Mouse (Mus musculus): ENCODE results near the gene Oaz1. TPM values are rescaled to one million over a fixed set of nuclear protein-coding genes. Genes with fewer than 3 reads are reported as not detected.

Gene Oaz1
- polyA plus RNA-seq, 1 experiment from 2014 or later: 1,272 TPM

DNA sequence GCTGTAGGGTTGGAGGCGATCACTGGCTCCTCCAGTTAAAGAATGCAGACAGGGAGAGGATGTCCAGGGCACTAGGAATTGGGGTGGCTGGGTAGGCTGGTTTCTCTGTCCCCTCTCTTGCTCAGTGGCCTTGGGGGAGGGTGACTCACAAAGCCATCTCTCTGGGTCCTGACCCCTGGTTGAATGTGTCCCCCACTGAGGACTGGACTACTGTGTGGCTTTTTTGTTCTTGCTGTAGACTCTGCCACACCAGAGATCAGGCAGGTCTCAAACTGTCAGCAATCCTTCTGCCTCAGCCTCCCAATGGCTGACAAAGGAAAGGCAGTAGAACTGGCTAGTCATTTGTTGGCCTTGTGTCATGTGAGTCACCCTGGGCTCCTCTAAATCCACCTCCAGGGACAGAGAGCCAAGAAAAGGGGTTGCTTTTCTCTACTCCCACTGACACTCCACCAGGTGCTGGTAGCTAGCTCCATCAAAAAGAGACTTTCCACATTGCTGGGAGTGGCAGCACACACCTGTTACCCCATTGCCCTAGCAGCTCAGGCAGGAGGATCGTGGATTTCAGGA is 12.0 kb downstream of the Oaz1 start:
- peaks cover 27% of the 10 kb centered on the region for H3K27me3 ChIP-seq (replicated peaks; ENCODE audit: control insufficient read depth, insufficient read depth, low read length)
- H3K27ac ChIP-seq (ENCODE audit: low read depth, low read length): no peak overlapping the region
- no peak overlapping the region for H3K4me3 ChIP-seq (ENCODE audit: low read length)
- H3K9ac ChIP-seq (ENCODE audit: low read depth, low read length): no peak overlapping the region
- no peak overlapping the region for H3K4me2 ChIP-seq (ENCODE audit: low read length)
- peaks cover 8% of the 10 kb centered on the region; the same call in 1 of the 2 replicates for H3K36me3 ChIP-seq (ENCODE audit: control insufficient read depth, insufficient read depth, low read length)
- H3K4me1 ChIP-seq (ENCODE audit: control insufficient read depth, insufficient read depth, low read depth, low read length): peaks cover 6% of the 10 kb centered on the region
- H3K9me3 ChIP-seq (ENCODE audit: control insufficient read depth, low read length): 0 out of 2 replicates have a peak, but pooled peaks cover 4% of the 10 kb centered on the region
- ATAC-seq: no peak
- WGBS: 70% methylated on average over 2 of the region's 2 CpGs

DNA sequence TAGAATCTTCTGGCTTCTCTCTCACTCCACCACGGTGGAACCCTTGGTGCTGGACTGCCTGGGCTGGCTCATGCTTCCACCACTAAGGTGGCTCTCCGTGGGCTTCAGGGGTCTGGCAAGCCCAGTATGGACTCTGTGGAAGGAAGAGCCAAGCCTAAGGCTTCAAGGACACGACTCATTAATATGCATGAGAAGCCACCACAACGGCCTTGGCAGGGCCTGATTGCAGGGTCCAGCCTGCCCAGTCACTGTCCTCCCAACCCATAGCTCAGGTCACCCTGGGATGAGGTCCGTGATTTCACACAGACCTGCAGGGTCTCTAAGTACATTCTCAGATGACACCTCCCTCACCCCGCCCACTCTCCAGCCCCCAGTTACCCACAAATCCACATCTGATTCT is 13.4 kb downstream of the Oaz1 start:
- Histone ChIP-seq H3K36me3 (ENCODE audit: control insufficient read depth, insufficient read depth, low read length) (peaks cover 3% of the 10 kb centered on the region; the same call in 1 of the 2 replicates), H3K4me3 (ENCODE audit: low read length) (no peak overlapping the region), H3K4me2 (ENCODE audit: low read length) (no peak overlapping the region), H3K9me3 (ENCODE audit: control insufficient read depth, low read length) (0 out of 2 replicates have a peak, but pooled peaks cover under 1% of the 10 kb centered on the region), H3K4me1 (ENCODE audit: control insufficient read depth, insufficient read depth, low read depth, low read length) (peaks cover 13% of the 10 kb centered on the region), H3K27ac (ENCODE audit: low read depth, low read length) (no peak overlapping the region), H3K9ac (ENCODE audit: low read depth, low read length) (no peak overlapping the region), H3K27me3 (replicated peaks; ENCODE audit: control insufficient read depth, insufficient read depth, low read length) (peaks cover 18% of the 10 kb centered on the region)
- ATAC-seq: no peak
- WGBS: 51% methylated on average over 6 of the region's 6 CpGs

DNA sequence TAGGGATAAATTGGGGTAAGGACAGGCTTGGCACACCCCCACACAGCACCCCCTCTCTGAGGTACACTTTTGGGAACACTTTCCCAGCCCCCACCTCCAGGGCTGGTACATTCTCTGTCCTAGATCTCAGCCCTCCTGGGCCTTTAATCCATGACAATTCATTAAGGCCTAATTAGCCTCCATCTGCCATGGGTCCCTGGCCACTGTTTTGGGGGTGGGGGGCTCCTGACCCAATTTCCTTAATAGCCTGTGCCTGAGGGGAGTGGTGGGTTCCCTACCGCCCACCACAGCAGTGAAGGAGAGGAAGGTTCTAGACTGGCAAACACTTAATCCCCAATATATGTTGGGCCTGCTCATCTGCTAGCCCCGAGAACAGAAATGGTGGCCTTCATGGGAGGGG is 15.2 kb downstream of the Oaz1 start:
- H3K27me3 ChIP-seq (replicated peaks; ENCODE audit: control insufficient read depth, insufficient read depth, low read length): peaks cover 15% of the 10 kb centered on the region
- no peak overlapping the region for H3K27ac ChIP-seq (ENCODE audit: low read depth, low read length)
- H3K36me3 ChIP-seq (ENCODE audit: control insufficient read depth, insufficient read depth, low read length): no peaks in the 10 kb centered on the region
- H3K4me2 ChIP-seq (ENCODE audit: low read length): no peak overlapping the region
- H3K9me3 ChIP-seq (ENCODE audit: control insufficient read depth, low read length): no peaks in the 10 kb centered on the region
- no peak overlapping the region for H3K4me3 ChIP-seq (ENCODE audit: low read length)
- WGBS: 64% methylated on average over 2 of the region's 2 CpGs
- no peak overlapping the region for H3K9ac ChIP-seq (ENCODE audit: low read depth, low read length)
- ATAC-seq: no peak
- H3K4me1 ChIP-seq (ENCODE audit: control insufficient read depth, insufficient read depth, low read depth, low read length): peaks cover 13% of the 10 kb centered on the region

DNA sequence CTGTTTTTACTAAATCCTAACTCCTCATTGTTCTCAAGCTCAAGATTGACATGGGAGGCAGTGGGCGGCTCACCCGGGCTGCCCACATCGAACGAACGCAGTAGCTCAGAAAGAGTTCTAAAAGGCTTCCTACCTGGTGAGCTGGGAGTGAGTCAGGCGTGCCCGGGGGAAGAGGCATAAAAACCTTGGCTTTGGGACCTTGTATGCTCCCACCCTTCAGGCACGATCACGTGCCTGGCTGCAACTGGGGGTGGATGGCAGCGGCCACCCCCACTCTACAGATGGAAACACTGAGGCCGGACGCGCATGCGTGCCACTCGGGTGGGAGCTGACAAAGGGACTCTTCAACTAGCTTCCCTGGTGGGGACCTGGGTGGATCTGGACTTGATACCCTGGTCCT is 15.9 kb downstream of the Oaz1 start:
- Histone ChIP-seq H3K4me2 (ENCODE audit: low read length) (no peak overlapping the region; the same call in 1 of the 2 replicates), H3K27ac (ENCODE audit: low read depth, low read length) (no peak overlapping the region), H3K9ac (ENCODE audit: low read depth, low read length) (no peak overlapping the region), H3K4me3 (ENCODE audit: low read length) (no peak overlapping the region), H3K4me1 (ENCODE audit: control insufficient read depth, insufficient read depth, low read depth, low read length) (peaks cover 13% of the 10 kb centered on the region), H3K9me3 (ENCODE audit: control insufficient read depth, low read length) (no peaks in the 10 kb centered on the region), H3K36me3 (ENCODE audit: control insufficient read depth, insufficient read depth, low read length) (no peaks in the 10 kb centered on the region), H3K27me3 (replicated peaks; ENCODE audit: control insufficient read depth, insufficient read depth, low read length) (peaks cover 15% of the 10 kb centered on the region)
- 79% methylated on average over 15 of the region's 15 CpGs for WGBS
- ATAC-seq: no peak

DNA sequence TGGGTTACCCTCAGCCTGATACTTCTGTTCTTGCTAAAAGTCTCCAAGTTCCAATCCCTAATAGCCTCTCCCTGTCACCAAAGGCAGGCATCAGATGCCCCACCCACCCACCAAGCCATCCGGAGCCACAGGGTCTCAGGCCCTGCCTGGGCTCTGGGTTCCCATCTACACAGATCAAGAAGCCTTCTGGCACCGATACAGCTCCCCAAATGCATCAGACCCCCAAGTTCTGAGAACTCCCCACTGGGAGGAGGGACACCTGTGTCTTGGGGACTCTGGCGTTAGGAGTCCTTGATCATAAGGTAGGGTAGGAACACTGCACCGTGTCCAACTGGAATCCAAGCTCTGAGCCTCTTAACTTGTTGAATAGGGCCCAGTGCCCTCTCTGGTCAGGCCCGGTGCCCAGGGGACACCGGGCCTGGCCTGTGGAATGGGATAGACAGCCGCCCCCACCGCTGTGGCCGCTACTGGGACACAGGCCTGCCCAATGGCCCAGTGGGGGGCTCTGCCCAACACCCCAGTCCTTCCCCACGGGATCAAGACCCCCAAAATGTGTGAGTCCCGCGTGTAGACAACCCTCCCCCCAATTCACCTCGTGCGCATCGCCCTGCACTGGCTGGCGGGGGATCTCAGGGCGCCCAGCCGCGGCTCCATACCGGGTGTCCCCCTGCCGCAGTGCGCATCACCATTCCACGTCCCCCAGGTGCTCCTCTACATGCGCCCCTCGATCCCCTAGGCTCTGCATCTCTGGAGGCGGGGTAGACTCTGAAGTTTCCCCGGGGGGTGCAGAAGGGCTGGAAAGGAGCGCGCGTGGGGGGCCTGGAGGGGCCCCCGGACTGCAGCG is 16.9 kb downstream of the Oaz1 start:
- Histone ChIP-seq H3K4me1 (ENCODE audit: control insufficient read depth, insufficient read depth, low read depth, low read length) (peaks cover 13% of the 10 kb centered on the region), H3K36me3 (ENCODE audit: control insufficient read depth, insufficient read depth, low read length) (no peaks in the 10 kb centered on the region), H3K27me3 (replicated peaks; ENCODE audit: control insufficient read depth, insufficient read depth, low read length) (peaks cover 15% of the 10 kb centered on the region), H3K27ac (ENCODE audit: low read depth, low read length) (no peak overlapping the region; the same call in 1 of the 2 replicates), H3K4me3 (ENCODE audit: low read length) (peak overlapping the region; percentile 68), H3K4me2 (ENCODE audit: low read length) (peak overlapping the region; percentile 84), H3K9me3 (ENCODE audit: control insufficient read depth, low read length) (no peaks in the 10 kb centered on the region), H3K9ac (ENCODE audit: low read depth, low read length) (peak overlapping the region; percentile 74)
- peak; percentile 40 for ATAC-seq
- 8% methylated on average over 32 of the region's 32 CpGs for WGBS

DNA sequence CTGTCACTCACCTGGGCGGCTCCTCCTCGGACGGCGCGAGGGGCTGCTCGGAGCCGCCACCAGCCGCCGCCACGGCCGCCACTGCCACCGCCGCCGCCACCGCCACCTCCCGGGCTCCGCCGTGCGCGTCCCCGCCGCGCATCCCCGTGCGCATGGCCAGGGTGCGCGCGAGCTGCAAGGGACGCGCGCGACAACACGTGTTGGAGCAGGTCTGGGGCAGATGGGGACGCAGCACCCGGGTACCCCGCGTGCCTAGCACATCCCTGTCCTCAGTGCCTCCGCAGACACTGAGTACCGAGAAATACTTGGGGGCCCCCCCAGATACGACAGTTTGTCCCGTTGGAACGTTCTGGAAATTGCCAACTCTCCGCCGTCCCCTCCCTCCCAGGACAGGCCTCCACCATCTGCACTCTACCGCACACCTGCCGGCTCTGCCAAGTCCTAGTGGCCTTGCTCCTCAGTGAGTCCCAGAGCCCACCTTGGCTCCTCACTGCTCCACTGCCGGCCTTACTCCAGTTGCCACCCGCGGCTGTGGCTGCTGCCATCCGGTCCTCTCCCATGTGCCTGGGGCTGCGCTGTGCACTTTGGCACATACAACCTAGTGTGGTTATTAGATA is 17.6 kb downstream of the Oaz1 start, which contains the start of gene Lingo3:
Lingo3 (minus strand) TSS at position 109 of the 617 bp plus-strand sequence.
- ATAC-seq: peak; percentile 56
- Histone ChIP-seq H3K4me3 (ENCODE audit: low read length) (peak within 1 kb of the TSS; percentile 68), H3K9me3 (ENCODE audit: control insufficient read depth, low read length) (no peaks in the 10 kb centered on the region), H3K9ac (ENCODE audit: low read depth, low read length) (peak within 1 kb of the TSS; percentile 74), H3K27me3 (replicated peaks; ENCODE audit: control insufficient read depth, insufficient read depth, low read length) (peaks cover 15% of the 10 kb centered on the region), H3K4me2 (ENCODE audit: low read length) (peak within 1 kb of the TSS; percentile 84), H3K27ac (ENCODE audit: low read depth, low read length) (no peak within 1 kb of the TSS; the same call in 1 of the 2 replicates), H3K36me3 (ENCODE audit: control insufficient read depth, insufficient read depth, low read length) (no peaks in the 10 kb centered on the region), H3K4me1 (ENCODE audit: control insufficient read depth, insufficient read depth, low read depth, low read length) (peaks cover 13% of the 10 kb centered on the region)
- WGBS: 4% methylated on average over 30 of the region's 51 CpGs

DNA sequence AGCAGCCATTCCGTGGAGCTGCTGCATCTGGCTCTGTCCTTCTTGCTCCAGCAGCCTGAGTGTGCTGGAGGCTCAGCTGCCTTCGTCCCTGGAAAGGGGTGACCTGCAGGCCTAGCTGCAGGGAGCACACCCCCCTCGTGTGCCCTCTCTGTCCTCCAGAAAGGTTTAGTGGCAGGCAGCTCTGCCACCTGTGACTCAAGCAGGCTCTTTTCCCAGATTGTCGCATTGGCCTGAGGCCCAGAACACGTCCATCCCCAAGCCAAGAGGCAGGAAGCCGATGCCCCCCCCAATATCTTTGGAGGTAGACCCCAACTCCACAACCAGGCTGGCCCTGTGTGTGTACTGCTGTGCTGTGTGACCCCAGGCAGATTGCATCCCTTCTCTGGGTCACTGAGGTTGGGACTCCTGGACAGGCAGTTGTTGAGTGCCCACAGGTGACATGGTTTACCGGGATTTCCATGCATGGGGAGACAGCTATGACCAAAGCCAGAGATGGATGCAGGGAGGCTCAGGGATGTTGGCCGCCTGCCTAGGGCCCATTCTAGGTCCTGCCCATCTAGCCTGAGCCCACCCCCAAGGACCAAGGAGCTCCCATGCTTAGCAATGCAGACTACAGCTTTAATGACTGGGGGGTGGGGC is 18.7 kb downstream of the Oaz1 start:
- H3K9ac ChIP-seq (ENCODE audit: low read depth, low read length): no peak overlapping the region
- no peak overlapping the region for H3K27ac ChIP-seq (ENCODE audit: low read depth, low read length)
- no peak for ATAC-seq
- no peak overlapping the region for H3K4me3 ChIP-seq (ENCODE audit: low read length)
- peaks cover 15% of the 10 kb centered on the region for H3K27me3 ChIP-seq (replicated peaks; ENCODE audit: control insufficient read depth, insufficient read depth, low read length)
- H3K36me3 ChIP-seq (ENCODE audit: control insufficient read depth, insufficient read depth, low read length): no peaks in the 10 kb centered on the region
- H3K4me1 ChIP-seq (ENCODE audit: control insufficient read depth, insufficient read depth, low read depth, low read length): peaks cover 13% of the 10 kb centered on the region
- 54% methylated on average over 8 of the region's 8 CpGs for WGBS
- no peak overlapping the region for H3K4me2 ChIP-seq (ENCODE audit: low read length)
- H3K9me3 ChIP-seq (ENCODE audit: control insufficient read depth, low read length): no peaks in the 10 kb centered on the region

DNA sequence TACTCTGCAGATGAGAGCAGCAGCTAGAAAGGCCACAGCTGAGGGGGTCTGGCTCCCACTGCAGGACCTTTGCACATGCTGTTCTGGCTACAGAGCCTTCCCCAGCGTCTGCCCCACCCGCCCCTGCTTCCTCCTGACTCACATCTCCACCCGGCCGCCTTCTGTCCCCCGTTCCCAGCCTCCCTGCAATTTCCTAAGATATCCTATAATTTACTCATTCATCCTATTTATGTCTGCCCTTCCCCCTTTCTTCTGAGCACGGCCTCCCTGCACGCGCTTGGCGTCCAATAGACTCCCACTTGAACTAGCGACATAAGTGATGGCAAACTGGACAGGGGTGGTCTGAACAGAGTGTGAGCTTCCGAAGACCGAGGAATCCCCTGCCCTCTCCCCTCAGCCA is 19.3 kb downstream of the Oaz1 start:
- no peak overlapping the region for H3K9ac ChIP-seq (ENCODE audit: low read depth, low read length)
- no peak for ATAC-seq
- peaks cover 13% of the 10 kb centered on the region for H3K4me1 ChIP-seq (ENCODE audit: control insufficient read depth, insufficient read depth, low read depth, low read length)
- H3K27me3 ChIP-seq (replicated peaks; ENCODE audit: control insufficient read depth, insufficient read depth, low read length): peaks cover 15% of the 10 kb centered on the region
- H3K36me3 ChIP-seq (ENCODE audit: control insufficient read depth, insufficient read depth, low read length): no peaks in the 10 kb centered on the region
- H3K4me2 ChIP-seq (ENCODE audit: low read length): no peak overlapping the region
- WGBS: 86% methylated on average over 12 of the region's 12 CpGs
- no peak overlapping the region for H3K4me3 ChIP-seq (ENCODE audit: low read length)
- no peak overlapping the region for H3K27ac ChIP-seq (ENCODE audit: low read depth, low read length)
- H3K9me3 ChIP-seq (ENCODE audit: control insufficient read depth, low read length): no peaks in the 10 kb centered on the region

Measured in hindbrain, embryonic 16.5 days (tissue).